Mouse (Mus musculus) liver, embryonic 14.5 days (tissue): ENCODE measurements around the gene Rassf1. TPM values are rescaled to one million over a fixed set of nuclear protein-coding genes. Genes with fewer than 3 reads are reported as not detected.

ENCODE experiments used
- ATAC-seq: fragments of 200-750 bp; cut with Nextera tagmentation; 2 replicates; pipeline ENCODE4 v1.8.0; 2017; ENCODE audit warnings: moderate number of reproducible peaks, mild to moderate bottlenecking, moderate library complexity; ENCODE audit not compliant: insufficient read depth
- DNase-seq, 3 experiments: peaks; one replicate each; pipeline ENCODE4 v3.0.0-alpha.2; 2012 to 2013; ENCODE audit warnings: low read depth in 3 of 3, low spot score in 3 of 3
- H3K27ac ChIP-seq: fragments of 300-500 bp; sonication (generic); 2 replicates; pipeline ENCODE4 v1.5.1; 2014; ENCODE audit warnings: moderate library complexity, mild to moderate bottlenecking, control low read depth, inconsistent platforms
- H3K27me3 ChIP-seq: fragments of 300-500 bp; sonication (generic); 2 replicates; pipeline ENCODE4 v1.6.1; 2014; ENCODE audit warnings: mild to moderate bottlenecking, low read length, moderate library complexity; ENCODE audit not compliant: control insufficient read depth, insufficient read depth
- H3K36me3 ChIP-seq: fragments of 300-500 bp; sonication (generic); replicated peaks from 2 replicates; pipeline ENCODE4 v1.6.1; 2014; ENCODE audit warnings: low read depth; ENCODE audit not compliant: control insufficient read depth, insufficient read depth
- H3K4me1 ChIP-seq, 2 experiments: fragments of 200-500 bp in 1 of 2; fragments of 300-500 bp in 1 of 2; sonication (generic) in 1 of 2; replicated peaks; 2 replicates each; pipeline ENCODE4 v1.6.1; 2012 to 2014; ENCODE audit warnings: antibody characterized with exemption in 1 of 2, inconsistent platforms in 1 of 2, low read length in 1 of 2; ENCODE audit not compliant: control insufficient read depth in 2 of 2, insufficient read depth in 2 of 2
- H3K4me2 ChIP-seq: fragments of 300-500 bp; sonication (generic); 2 replicates; pipeline ENCODE4 v1.6.1; 2014; ENCODE audit warnings: low read depth, mild to moderate bottlenecking, control low read depth, moderate library complexity
- H3K4me3 ChIP-seq, 2 experiments: fragments of 200-500 bp in 1 of 2; fragments of 300-500 bp in 1 of 2; sonication (generic) in 1 of 2; 2 replicates each; pipeline ENCODE4 v1.5.1; 2012 to 2014; ENCODE audit warnings: low read depth in 2 of 2, low read length in 2 of 2, mild to moderate bottlenecking in 2 of 2, control low read depth in 1 of 2, inconsistent platforms in 1 of 2, moderate library complexity in 1 of 2; ENCODE audit not compliant: insufficient read depth in 1 of 2
- H3K9ac ChIP-seq: fragments of 300-500 bp; sonication (generic); replicated peaks from 2 replicates; pipeline ENCODE4 v1.6.1; 2014; ENCODE audit warnings: mild to moderate bottlenecking, control low read depth, moderate library complexity
- H3K9me3 ChIP-seq: fragments of 300-500 bp; sonication (generic); 2 replicates; pipeline ENCODE4 v1.6.1; 2016; ENCODE audit warnings: low read length, mixed read lengths; ENCODE audit not compliant: control insufficient read depth
- CTCF ChIP-seq: IDR thresholded peaks from 2 replicates; pipeline ENCODE4 v1.5.1; 2016; ENCODE audit warnings: antibody characterized with exemption, low read depth, control low read depth
- EP300 ChIP-seq: IDR thresholded peaks from 2 replicates; pipeline ENCODE4 v1.6.1; 2016; ENCODE audit warnings: antibody characterized with exemption, low read depth
- whole genome bisulfite sequencing: fragments of 180-500 bp; shearing (Covaris S2); extraction: QIAGEN DNeasy Blood & Tissue Kit; methylation state at CpG from one replicate; pipeline ENCODE4 v1.1.7; 2014; ENCODE audit not compliant: insufficient replicate concordance; 5-methylcytosine and 5-hydroxymethylcytosine counted together
- polyA plus RNA-seq, 2 experiments: library from polyadenylated mRNA; depleted of rRNA in 1 of 2; stranded (reverse) in 1 of 2; unstranded in 1 of 2; fragments of >200 nt; fragmentation: Nextera tagmentation in 1 of 2; extraction: Ambion mirVana in 1 of 2; gene quantifications; 2 replicates each; pipeline versions ENCODE4 v1.2.1 to v1.2.3; 2012 to 2014

Rassf1 gene
- polyA plus RNA-seq, 2 experiments: 11.2 to 13.6 TPM

DNA sequence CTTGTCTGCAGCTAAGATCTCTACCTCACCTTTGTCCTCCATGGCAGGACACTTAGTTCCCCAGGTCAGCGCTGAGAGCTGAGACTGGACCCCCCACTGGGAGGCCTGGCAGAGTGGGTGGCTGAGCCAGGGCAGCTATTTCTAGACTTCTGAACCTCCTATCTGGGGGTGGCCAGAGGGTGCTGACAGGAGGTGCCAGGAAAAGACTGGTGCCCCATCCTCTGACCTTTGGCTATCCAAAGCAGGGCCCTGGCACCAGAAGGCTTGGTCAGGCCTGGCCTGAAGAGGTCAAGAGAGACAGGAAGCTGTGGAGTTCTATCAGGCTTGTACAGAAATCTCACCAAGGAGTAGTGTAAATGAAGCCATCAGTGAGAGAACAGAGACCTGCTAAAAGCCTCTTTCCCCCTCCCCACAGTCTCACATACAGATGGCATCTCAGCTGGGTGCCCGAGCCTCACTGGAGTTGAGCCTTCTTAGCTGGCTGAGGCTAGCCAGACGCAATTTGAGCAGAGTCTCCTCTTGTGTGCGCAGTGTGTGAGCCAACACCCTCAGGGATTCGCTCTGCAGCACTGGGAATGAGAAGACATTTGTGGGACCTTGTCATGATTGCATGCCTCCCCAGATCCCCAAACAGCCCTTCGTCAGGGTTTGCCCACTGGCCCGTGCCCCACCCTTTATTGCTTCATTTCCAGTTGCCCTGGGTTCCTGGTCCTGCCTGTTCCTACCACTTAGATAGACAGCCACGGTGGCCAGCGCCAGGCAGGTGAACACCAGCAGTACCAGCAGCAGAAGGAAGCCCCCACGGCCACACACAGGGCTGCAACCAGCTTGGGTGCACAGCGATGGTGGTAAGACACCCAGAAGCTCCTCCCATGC is 42.0 kb downstream of the Rassf1 start:
- Histone ChIP-seq H3K36me3 (peaks cover 62% of the 10 kb centered on the region), H3K4me3 (no peak overlapping the region), H3K27ac (no peak overlapping the region), H3K4me1 (peaks cover 13 to 18% of the 10 kb centered on the region in 2 experiments; a peak in 3 of 4 replicates), H3K9ac (no peak overlapping the region), H3K4me2 (no peak overlapping the region), H3K9me3 (no peaks in the 10 kb centered on the region), H3K27me3 (no peaks in the 10 kb centered on the region; the same call in 1 of the 2 replicates)
- no peak for ATAC-seq
- DNase-seq: no peak
- TF ChIP-seq EP300: no peak
- TF ChIP-seq CTCF: no peak
- WGBS: 88% methylated on average over 11 of the region's 11 CpGs

- no peak overlapping the region for H3K4me3 ChIP-seq
- no peak overlapping the region for H3K4me2 ChIP-seq
- TF ChIP-seq CTCF: no peak
- no peak for TF ChIP-seq EP300
- peaks cover 12% of the 10 kb centered on the region in 2 experiments; a peak in 3 of 4 replicates for H3K4me1 ChIP-seq
- no peaks in the 10 kb centered on the region for H3K9me3 ChIP-seq
- no peaks in the 10 kb centered on the region; the same call in 1 of the 2 replicates for H3K27me3 ChIP-seq
- H3K27ac ChIP-seq: no peak overlapping the region
- 82% methylated on average over 8 of the region's 8 CpGs for WGBS
- peaks cover 53% of the 10 kb centered on the region for H3K36me3 ChIP-seq
- no peak overlapping the region for H3K9ac ChIP-seq
- no peak for DNase-seq
- ATAC-seq: no peak
Measured at GRCm38 (mm10) chr9:107594281-107595062, 43.1 kb downstream of the Rassf1 start.

- Histone ChIP-seq H3K27me3 (no peaks in the 10 kb centered on the region; the same call in 1 of the 2 replicates), H3K9me3 (no peaks in the 10 kb centered on the region), H3K4me1 (peaks cover 0 to 2% of the 10 kb centered on the region in 2 experiments; a peak in 1 of 4 replicates), H3K9ac (no peak overlapping the region), H3K4me2 (no peak overlapping the region), H3K36me3 (peaks cover 29% of the 10 kb centered on the region), H3K27ac (no peak overlapping the region), H3K4me3 (no peak overlapping the region)
- DNase-seq: no peak
- ATAC-seq: no peak
- TF ChIP-seq EP300 (no peak), CTCF (no peak)
- 82% methylated on average over 11 of the region's 11 CpGs for WGBS
Measured at GRCm38 (mm10) chr9:107596619-107597569, 45.5 kb downstream of the Rassf1 start.

- H3K9me3 ChIP-seq: no peaks in the 10 kb centered on the region
- 67% methylated on average over 5 of the region's 5 CpGs for WGBS
- no peak overlapping the region for H3K4me2 ChIP-seq
- H3K9ac ChIP-seq: no peak overlapping the region
- no peak for TF ChIP-seq CTCF
- no peak for TF ChIP-seq EP300
- DNase-seq (no peak), ATAC-seq (no peak)
- H3K27ac ChIP-seq: no peak overlapping the region
- no peak overlapping the region for H3K4me3 ChIP-seq
- peaks cover 0 to 7% of the 10 kb centered on the region in 2 experiments; a peak in 3 of 4 replicates for H3K4me1 ChIP-seq
- no peaks in the 10 kb centered on the region; the same call in 1 of the 2 replicates for H3K27me3 ChIP-seq
- H3K36me3 ChIP-seq: peaks cover 14% of the 10 kb centered on the region
Measured at GRCm38 (mm10) chr9:107598385-107598784, 47.0 kb downstream of the Rassf1 start.
